Mouse (Mus musculus) stomach, embryonic 15.5 days (tissue): ENCODE data around the gene Orc1. TPM values are rescaled to one million over a fixed set of nuclear protein-coding genes. Genes with fewer than 3 reads are reported as not detected.

Experiments used
- ATAC-seq: fragments of 200-750 bp; cut with Nextera tagmentation; 2 replicates; pipeline ENCODE4 v1.8.0; 2017; ENCODE audit warnings: low read depth, moderate number of reproducible peaks, moderate TSS enrichment; ENCODE audit not compliant: insufficient read depth, low FRiP score
- H3K27ac ChIP-seq: fragments of 300-500 bp; sonication (generic); 2 replicates; pipeline ENCODE4 v1.5.1; 2015; ENCODE audit warnings: mild to moderate bottlenecking, inconsistent platforms
- H3K27me3 ChIP-seq: fragments of 300-500 bp; sonication (generic); replicated peaks from 2 replicates; pipeline ENCODE4 v1.6.1; 2015; ENCODE audit warnings: inconsistent platforms
- H3K36me3 ChIP-seq: fragments of 300-500 bp; sonication (generic); 2 replicates; pipeline ENCODE4 v1.6.1; 2015; ENCODE audit warnings: inconsistent platforms
- H3K4me1 ChIP-seq: fragments of 300-500 bp; sonication (generic); 2 replicates; pipeline ENCODE4 v1.6.1; 2015; ENCODE audit warnings: inconsistent platforms
- H3K4me2 ChIP-seq: fragments of 300-500 bp; sonication (generic); 2 replicates; pipeline ENCODE4 v1.6.1; 2015; ENCODE audit warnings: mild to moderate bottlenecking, inconsistent platforms
- H3K4me3 ChIP-seq: fragments of 300-500 bp; sonication (generic); replicated peaks from 2 replicates; pipeline ENCODE4 v1.5.1; 2015; ENCODE audit warnings: inconsistent platforms
- H3K9ac ChIP-seq: fragments of 300-500 bp; sonication (generic); 2 replicates; pipeline ENCODE4 v1.6.1; 2015; ENCODE audit warnings: inconsistent platforms
- H3K9me3 ChIP-seq: fragments of 300-500 bp; sonication (generic); 2 replicates; pipeline ENCODE4 v1.6.1; 2016; ENCODE audit warnings: inconsistent platforms
- WGBS: fragments of 180-500 bp; shearing (Covaris S2); methylation state at CpG from one replicate; pipeline ENCODE4 v1.1.7; 2015; 5-methylcytosine and 5-hydroxymethylcytosine counted together
- polyA plus RNA-seq: library from polyadenylated mRNA; unstranded; fragments of >200 nt; fragmentation: Nextera tagmentation; extraction: Ambion mirVana; gene quantifications from 2 replicates; pipeline ENCODE4 v1.2.1, GENCODE M21; 2015

Gene Orc1
- polyA plus RNA-seq, result 9.7 and 10.2 TPM in 2 replicates

GRCm38 (mm10) chr4:108578840-108579742 is at the start of gene Orc1, which contains the start of gene Prpf38a:
Gene Orc1, plus strand, starts transcription at chr4:108579423.
Gene Prpf38a, minus strand, starts transcription at chr4:108579336.
- H3K4me1 ChIP-seq, result peaks cover 10% of the 10 kb centered on the region; the same call in 1 of the 2 replicates
- under 1% methylated on average over 64 of the region's 64 CpGs for WGBS
- H3K27ac ChIP-seq, result peak within 1 kb of the TSS; percentile 83
- H3K27me3 ChIP-seq, result no peaks in the 10 kb centered on the region
- H3K4me2 ChIP-seq, result peak within 1 kb of the TSS; percentile 80
- peak within 1 kb of the TSS; percentile 52 for H3K9ac ChIP-seq
- no peaks in the 10 kb centered on the region for H3K9me3 ChIP-seq
- ATAC-seq, result peak; percentile 99
- H3K36me3 ChIP-seq, result peaks cover 9% of the 10 kb centered on the region; the same call in 1 of the 2 replicates
- peak within 1 kb of the TSS; percentile 92 for H3K4me3 ChIP-seq

DNA sequence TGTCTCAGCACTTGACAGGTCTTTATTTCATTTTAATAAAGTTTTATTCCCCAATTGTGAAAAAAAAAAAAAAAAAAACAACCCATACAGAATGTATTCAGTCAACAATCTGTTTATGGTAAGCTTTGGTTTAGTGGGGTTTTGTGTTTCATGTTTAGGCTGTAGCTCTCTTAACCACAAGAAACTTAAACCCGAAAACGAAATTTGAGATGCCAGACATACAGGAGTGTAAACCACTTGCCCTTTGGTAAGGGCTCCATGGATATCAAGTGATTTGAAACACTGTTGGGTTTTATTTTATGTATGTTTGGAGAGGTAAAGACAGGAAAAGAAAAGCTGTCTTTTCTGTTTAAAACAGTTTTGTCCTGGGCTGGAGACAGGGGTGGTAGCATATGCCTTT is 39.5 kb upstream of the Orc1 start:
- Histone ChIP-seq H3K36me3 (peaks cover 3% of the 10 kb centered on the region), H3K4me2 (no peak overlapping the region), H3K9ac (no peak overlapping the region), H3K27ac (no peak overlapping the region), H3K9me3 (no peaks in the 10 kb centered on the region), H3K4me1 (no peaks in the 10 kb centered on the region), H3K27me3 (no peaks in the 10 kb centered on the region), H3K4me3 (no peak overlapping the region)
- WGBS, result 82% methylated on average over 2 of the region's 2 CpGs
- ATAC-seq, result no peak

- ATAC-seq, result no peak
- Histone ChIP-seq H3K27me3 (no peaks in the 10 kb centered on the region), H3K27ac (no peak overlapping the region), H3K4me1 (no peaks in the 10 kb centered on the region), H3K9me3 (no peaks in the 10 kb centered on the region), H3K9ac (no peak overlapping the region), H3K4me3 (no peak overlapping the region), H3K36me3 (peaks cover 28% of the 10 kb centered on the region), H3K4me2 (no peak overlapping the region)
- 64% methylated on average over 1 of the region's 1 CpGs for WGBS
Measured at GRCm38 (mm10) chr4:108565026-108565425, 14.2 kb upstream of the Orc1 start.

GRCm38 (mm10) chr4:108572644-108573043 is 6.6 kb upstream of the Orc1 start:
- Histone ChIP-seq H3K4me2 (no peak overlapping the region), H3K27ac (no peak overlapping the region), H3K9me3 (no peaks in the 10 kb centered on the region), H3K36me3 (peaks cover 31% of the 10 kb centered on the region), H3K4me3 (no peak overlapping the region), H3K4me1 (no peaks in the 10 kb centered on the region), H3K9ac (no peak overlapping the region), H3K27me3 (no peaks in the 10 kb centered on the region)
- WGBS, result 89% methylated on average over 3 of the region's 3 CpGs
- no peak for ATAC-seq

DNA sequence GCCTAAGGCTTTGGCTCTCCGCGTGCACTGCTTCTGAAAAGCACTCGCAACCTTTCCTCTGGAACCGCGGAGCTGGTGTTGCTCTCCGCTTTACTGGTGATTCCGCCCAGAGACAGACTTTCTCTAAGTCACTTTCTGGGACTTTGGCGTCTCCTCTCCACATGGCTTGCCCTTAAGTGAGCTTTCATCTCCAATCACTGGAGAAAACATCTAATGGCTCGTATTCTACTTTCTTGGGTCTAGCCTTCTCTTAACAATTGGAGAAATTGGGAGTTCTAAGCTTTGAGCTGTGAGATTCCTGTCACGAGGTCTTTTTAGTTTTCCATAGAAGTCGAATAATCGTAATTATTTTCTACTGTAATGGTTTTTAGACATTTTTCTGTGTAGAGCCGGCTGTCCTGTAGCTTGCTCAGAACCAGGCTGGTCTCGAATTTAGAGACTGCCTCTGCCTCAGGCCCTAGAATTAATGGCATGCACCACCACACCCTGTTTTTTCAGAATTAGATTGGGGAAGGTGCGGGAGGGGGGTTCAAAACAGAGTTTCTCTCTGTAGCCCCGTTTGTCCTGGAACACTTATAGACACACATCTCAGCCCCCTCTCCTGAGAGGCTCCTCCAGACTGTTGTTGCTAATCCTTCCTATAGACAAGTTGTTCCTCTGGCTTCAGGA is 654 bp downstream of the Orc1 start:
- Histone ChIP-seq H3K36me3 (peaks cover 8% of the 10 kb centered on the region; the same call in 1 of the 2 replicates), H3K9ac (peak overlapping the region; percentile 52), H3K4me3 (peak overlapping the region; percentile 92), H3K27me3 (no peaks in the 10 kb centered on the region), H3K4me2 (peak overlapping the region; percentile 80), H3K9me3 (no peaks in the 10 kb centered on the region), H3K27ac (peak overlapping the region; percentile 83), H3K4me1 (peaks cover 10% of the 10 kb centered on the region; the same call in 1 of the 2 replicates)
- ATAC-seq, result no peak
- WGBS, result under 1% methylated on average over 16 of the region's 16 CpGs

DNA sequence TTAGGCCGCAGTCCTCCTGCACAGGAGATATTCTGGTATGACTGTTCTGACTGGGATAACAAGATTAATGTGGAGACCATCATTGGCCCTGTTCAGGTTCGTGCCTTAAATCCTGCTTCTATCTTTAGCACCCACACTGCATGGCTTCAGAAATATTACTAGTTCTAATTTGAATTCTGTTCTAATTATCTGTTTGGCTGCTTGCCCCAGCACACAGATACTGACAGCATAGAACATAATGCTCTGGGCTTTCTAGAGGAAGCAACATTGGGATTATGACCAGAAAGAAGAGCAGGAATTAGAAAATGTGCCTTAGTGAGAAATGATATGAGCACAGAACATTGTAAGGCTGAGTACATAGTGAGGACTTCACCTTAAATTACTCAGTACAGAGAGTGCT is 14.2 kb downstream of the Orc1 start:
- Histone ChIP-seq H3K27ac (no peak overlapping the region), H3K36me3 (no peaks in the 10 kb centered on the region), H3K4me2 (no peak overlapping the region), H3K9ac (no peak overlapping the region), H3K9me3 (no peaks in the 10 kb centered on the region), H3K27me3 (no peaks in the 10 kb centered on the region), H3K4me3 (no peak overlapping the region), H3K4me1 (no peaks in the 10 kb centered on the region)
- WGBS, result 88% methylated on average over 2 of the region's 2 CpGs
- ATAC-seq, result no peak

- H3K9me3 ChIP-seq, result no peaks in the 10 kb centered on the region
- H3K4me3 ChIP-seq, result no peak overlapping the region
- no peak overlapping the region for H3K9ac ChIP-seq
- no peak for ATAC-seq
- H3K4me1 ChIP-seq, result no peaks in the 10 kb centered on the region
- H3K36me3 ChIP-seq, result 0 out of 2 replicates have a peak, but pooled peaks cover 8% of the 10 kb centered on the region
- H3K4me2 ChIP-seq, result no peak overlapping the region
- no peak overlapping the region for H3K27ac ChIP-seq
- 89% methylated on average over 1 of the region's 1 CpGs for WGBS
- no peaks in the 10 kb centered on the region for H3K27me3 ChIP-seq
Measured at GRCm38 (mm10) chr4:108595785-108596184, 16.6 kb downstream of the Orc1 start.

DNA sequence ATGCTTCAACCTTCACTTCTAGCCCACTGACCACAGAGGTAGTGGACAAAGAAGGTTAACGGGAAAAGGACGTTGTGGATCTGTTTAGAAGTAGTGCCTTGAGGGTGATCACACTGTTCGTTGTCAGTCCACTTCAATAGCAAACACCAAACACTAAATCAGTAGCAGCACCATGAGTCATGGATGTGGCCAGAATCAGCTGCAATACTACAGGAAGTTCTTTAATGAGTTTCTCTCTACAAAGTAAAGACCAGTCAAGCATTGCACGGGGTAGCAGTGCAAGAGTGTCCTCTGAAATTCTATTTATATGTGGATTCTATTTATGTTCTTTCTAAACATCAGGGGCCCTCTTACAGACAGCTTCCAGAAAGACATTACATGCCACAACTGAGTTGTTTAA is 19.1 kb downstream of the Orc1 start:
- 80% methylated on average over 4 of the region's 4 CpGs for WGBS
- Histone ChIP-seq H3K36me3 (peaks cover 18% of the 10 kb centered on the region), H3K9ac (no peak overlapping the region)

DNA sequence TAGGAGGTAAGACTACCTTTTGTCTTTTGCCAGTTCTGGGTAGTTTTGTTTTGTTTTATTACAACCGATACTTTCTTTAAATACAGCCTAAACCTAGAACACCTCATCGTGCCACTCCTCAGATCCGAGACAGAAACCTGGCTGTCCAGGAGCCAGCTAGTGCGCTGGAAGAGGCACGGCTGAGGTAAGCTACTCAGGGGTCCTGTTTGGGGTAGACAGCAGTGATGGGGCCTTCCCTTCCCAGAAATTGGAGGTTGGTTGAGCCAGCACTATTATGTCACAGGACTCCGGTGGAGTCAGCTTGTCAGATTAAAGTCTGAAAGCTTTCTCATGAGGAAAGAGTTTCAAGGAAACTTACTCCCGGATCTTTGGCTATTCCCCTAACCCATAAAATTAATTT is 22.6 kb downstream of the Orc1 start:
- Histone ChIP-seq H3K27me3 (no peaks in the 10 kb centered on the region), H3K4me1 (no peaks in the 10 kb centered on the region), H3K9me3 (no peaks in the 10 kb centered on the region), H3K27ac (no peak overlapping the region), H3K9ac (no peak overlapping the region), H3K4me3 (no peak overlapping the region), H3K4me2 (no peak overlapping the region), H3K36me3 (peaks cover 33% of the 10 kb centered on the region)
- ATAC-seq, result no peak
- 93% methylated on average over 7 of the region's 7 CpGs for WGBS

More for the DNA sequence above, 19.1 kb downstream of the Orc1 start:
- Histone ChIP-seq H3K4me3 (no peak overlapping the region), H3K27ac (no peak overlapping the region), H3K4me2 (no peak overlapping the region), H3K9me3 (no peaks in the 10 kb centered on the region), H3K4me1 (no peaks in the 10 kb centered on the region), H3K27me3 (no peaks in the 10 kb centered on the region)
- ATAC-seq, result no peak

GRCm38 (mm10) chr4:108608651-108609050 is 29.4 kb downstream of the Orc1 start:
- 90% methylated on average over 3 of the region's 3 CpGs for WGBS
- Histone ChIP-seq H3K4me3 (no peak overlapping the region), H3K27me3 (no peaks in the 10 kb centered on the region), H3K36me3 (0 out of 2 replicates have a peak, but pooled peaks cover 13% of the 10 kb centered on the region), H3K27ac (no peak overlapping the region), H3K9me3 (no peaks in the 10 kb centered on the region), H3K4me2 (no peak overlapping the region), H3K4me1 (no peaks in the 10 kb centered on the region), H3K9ac (no peak overlapping the region)
- ATAC-seq, result no peak

DNA sequence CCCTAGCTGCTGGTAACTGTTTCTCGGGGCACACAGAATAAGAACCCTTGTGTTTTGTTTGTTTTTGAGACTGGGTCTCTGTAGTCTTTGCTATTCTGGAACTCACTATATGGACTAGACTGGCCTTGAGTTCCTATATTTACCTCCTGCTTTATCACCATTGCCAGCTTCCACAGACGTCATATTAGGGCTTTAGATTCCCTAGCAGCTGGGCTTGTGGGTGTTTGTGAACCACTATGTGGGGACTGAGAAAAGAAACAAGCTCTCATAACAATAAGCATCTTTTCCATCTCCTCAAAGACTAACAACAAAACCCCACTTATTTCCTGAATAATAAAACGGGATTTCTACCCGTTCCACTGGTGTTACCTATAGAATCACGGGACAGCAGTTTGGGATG is 31.7 kb downstream of the Orc1 start:
- H3K27me3 ChIP-seq, result no peaks in the 10 kb centered on the region
- H3K4me2 ChIP-seq, result no peak overlapping the region
- no peak for ATAC-seq
- H3K4me1 ChIP-seq, result no peaks in the 10 kb centered on the region
- H3K27ac ChIP-seq, result no peak overlapping the region
- 0 out of 2 replicates have a peak, but pooled peaks cover 2% of the 10 kb centered on the region for H3K36me3 ChIP-seq
- WGBS, result 82% methylated on average over 5 of the region's 5 CpGs
- H3K9ac ChIP-seq, result no peak overlapping the region
- H3K9me3 ChIP-seq, result no peaks in the 10 kb centered on the region
- no peak overlapping the region for H3K4me3 ChIP-seq

DNA sequence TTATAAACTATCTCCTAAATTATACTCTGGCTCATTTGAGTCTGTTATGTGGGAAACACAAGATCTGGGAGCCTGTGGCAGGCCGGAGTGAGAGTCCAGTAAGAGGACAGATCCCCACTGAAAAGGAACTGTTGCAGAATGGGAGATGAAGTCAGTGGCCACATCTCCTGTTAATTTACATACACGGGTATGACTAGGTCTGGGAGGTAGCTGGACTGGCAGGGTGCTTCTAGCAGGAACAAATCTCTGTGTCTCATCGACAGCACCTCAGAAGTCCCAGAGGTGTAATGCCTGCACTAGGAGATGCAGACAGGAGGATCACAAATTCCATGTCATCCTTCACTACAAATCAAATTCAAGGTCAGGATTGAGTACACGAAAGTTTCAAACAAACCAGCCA is 39.4 kb downstream of the Orc1 start:
- no peak overlapping the region for H3K9ac ChIP-seq
- peaks cover 11% of the 10 kb centered on the region; the same call in 1 of the 2 replicates for H3K4me1 ChIP-seq
- WGBS, result 56% methylated on average over 4 of the region's 4 CpGs
- H3K9me3 ChIP-seq, result no peaks in the 10 kb centered on the region
- H3K36me3 ChIP-seq, result no peaks in the 10 kb centered on the region
- ATAC-seq, result no peak
- peak overlapping the region; percentile 87 for H3K4me2 ChIP-seq
- peak overlapping the region; percentile 89 for H3K27ac ChIP-seq
- peak overlapping the region; percentile 82; the same call in 1 of the 2 replicates for H3K4me3 ChIP-seq
- H3K27me3 ChIP-seq, result no peaks in the 10 kb centered on the region
